Mouse (Mus musculus): ENCODE measurements around the gene Olfr474. TPM values are rescaled to one million over a fixed set of nuclear protein-coding genes. Genes with fewer than 3 reads are reported as not detected.
"Not testable (repeated sequence)": the region's sequence is repeated elsewhere in the genome, so short reads cannot be mapped to it uniquely, and the experiment has no call there.

Olfr474 gene
- not detected for total RNA-seq (2021)

- intact Hi-C loops (cut with DNase I), result no loop called here
- no peak for DNase-seq (ENCODE audit: extremely low spot score in 1 of 2, low spot score in 2 of 2)
These were observed at the start of gene Olfr474 for GRCm38 (mm10) chr7:107954343-107954742. TSS of gene Olfr474 (plus strand) at chr7:107954643.

GRCm38 (mm10) chr7:107930146-107930545 lies 24.3 kb upstream of the Olfr474 start, which contains the start of gene Olfr473:
TSS of gene Olfr473 (plus strand) at chr7:107930446.
- DNase-seq (ENCODE audit: extremely low spot score in 1 of 2, low spot score in 2 of 2), result no peak
- intact Hi-C loops (cut with DNase I), result no loop called here

GRCm38 (mm10) chr7:107952539-107952938 lies 1.9 kb upstream of the Olfr474 start:
- intact Hi-C loops (cut with DNase I); DNase-seq (ENCODE audit: extremely low spot score in 1 of 2, low spot score in 2 of 2): not testable (repeated sequence)

- intact Hi-C loops (cut with DNase I), result no loop called here
- DNase-seq (ENCODE audit: extremely low spot score in 1 of 2, low spot score in 2 of 2), result no peak
These were observed 10.1 kb downstream of the Olfr474 start, which contains the start of gene Olfr476 for GRCm38 (mm10) chr7:107964503-107964902. TSS of gene Olfr476 (plus strand) at chr7:107964803.

- intact Hi-C loops (cut with DNase I), result no loop called here
- no peak for DNase-seq (ENCODE audit: extremely low spot score in 1 of 2, low spot score in 2 of 2)
These were observed 31.9 kb downstream of the Olfr474 start, which contains the start of gene Olfr477 for GRCm38 (mm10) chr7:107986393-107986792. TSS of gene Olfr477 (plus strand) at chr7:107986693.

Other genes with a start within 250 kb of the Olfr474 start
- not detected for gene Cyb5r2, start 196.6 kb upstream of the Olfr474 start, total RNA-seq (2021)
- not detected for gene Ovch2, start 153.4 kb upstream of the Olfr474 start, total RNA-seq (2021)
- gene Olfr467, start 142.4 kb upstream of the Olfr474 start, total RNA-seq (2021), result not detected
- not detected for gene Olfr469, start 129.1 kb upstream of the Olfr474 start, total RNA-seq (2021)
- not detected for gene Olfr470, start 107.2 kb upstream of the Olfr474 start, total RNA-seq (2021)
- gene Olfr472, start 56.7 kb upstream of the Olfr474 start, total RNA-seq (2021), result not detected
- gene Olfr473, start 24.2 kb upstream of the Olfr474 start, total RNA-seq (2021), result not detected
- not detected for gene Olfr476, start 10.2 kb downstream of the Olfr474 start, total RNA-seq (2021)
- gene Olfr477, start 32.0 kb downstream of the Olfr474 start, total RNA-seq (2021), result not detected
- not detected for gene Olfr478, start 79.3 kb downstream of the Olfr474 start, total RNA-seq (2021)
- not detected for gene Olfr479, start 96.0 kb downstream of the Olfr474 start, total RNA-seq (2021)
- gene Olfr480, start 112.7 kb downstream of the Olfr474 start, total RNA-seq (2021), result not detected
- not detected for gene Olfr481, start 125.2 kb downstream of the Olfr474 start, total RNA-seq (2021)
- gene Olfr482, start 142.9 kb downstream of the Olfr474 start, total RNA-seq (2021), result 1 to 10 TPM; 1.5 to 1.7 TPM
- not detected for gene Olfr483, start 146.2 kb downstream of the Olfr474 start, total RNA-seq (2021)
- gene Olfr484, start 172.8 kb downstream of the Olfr474 start, total RNA-seq (2021), result not detected
- gene Olfr485, start 205.2 kb downstream of the Olfr474 start, total RNA-seq (2021), result not detected
- gene Olfr486, start 218.1 kb downstream of the Olfr474 start, total RNA-seq (2021), result not detected

Data from left cerebral cortex, postnatal 10 days (tissue).